Mouse (Mus musculus) erythroid progenitor cell, adult 5-6 weeks (primary cell): ENCODE results near the gene Bex4. TPM values are rescaled to one million over a fixed set of nuclear protein-coding genes. Genes with fewer than 3 reads are reported as not detected.

Source experiments
- ATAC-seq: replicated peaks from 2 replicates; pipeline ENCODE4 v1.8.0; 2016; ENCODE audit warnings: moderate number of reproducible peaks, mild to moderate bottlenecking, moderate TSS enrichment, inconsistent platforms; ENCODE audit not compliant: poor library complexity, low FRiP score, severe bottlenecking
- total RNA-seq, 2 experiments: library from RNA; stranded (forward) in 1 of 2; stranded (reverse) in 1 of 2; fragments of 150-400 nt in 1 of 2; fragments of 186-747, 209-891 nt in 1 of 2; gene quantifications; 2 replicates each; pipeline versions ENCODE4 v1.2.3 to v1.2.4; 2015 to 2017; ENCODE audit warnings: low replicate concordance in 2 of 2

Gene Bex4
- total RNA-seq (2015; ENCODE audit: low replicate concordance) (23.4 and 65.0 TPM in 2 replicates), total RNA-seq (2017; ENCODE audit: low replicate concordance) (35.6 and 40.6 TPM in 2 replicates)

- peak; percentile 63 for ATAC-seq
Observed at GRCm38 (mm10) chrX:136138827-136139639, at the start of gene Bex4. Gene Bex4 (plus strand): TSS chrX:136138996.

- ATAC-seq, result no peak
Observed at GRCm38 (mm10) chrX:136092497-136093279, 46.1 kb upstream of the Bex4 start.

- no peak for ATAC-seq
Observed at GRCm38 (mm10) chrX:136094421-136094820, 44.4 kb upstream of the Bex4 start.

GRCm38 (mm10) chrX:136104046-136104723 lies 34.6 kb upstream of the Bex4 start:
- ATAC-seq, result no peak

GRCm38 (mm10) chrX:136104724-136105088 lies 34.1 kb upstream of the Bex4 start:
- no peak for ATAC-seq

- ATAC-seq, result no peak
Observed at GRCm38 (mm10) chrX:136107942-136108341, 30.9 kb upstream of the Bex4 start.

GRCm38 (mm10) chrX:136115015-136115414 lies 23.8 kb upstream of the Bex4 start:
- ATAC-seq, result no peak

GRCm38 (mm10) chrX:136115419-136115961 lies 23.3 kb upstream of the Bex4 start:
- no peak for ATAC-seq

- peak; percentile 91 for ATAC-seq
Observed at GRCm38 (mm10) chrX:136127038-136127743, 11.6 kb upstream of the Bex4 start.

GRCm38 (mm10) chrX:136127744-136128064 lies 11.1 kb upstream of the Bex4 start:
- ATAC-seq, result peak; percentile 87

GRCm38 (mm10) chrX:136135559-136135958 lies 3.2 kb upstream of the Bex4 start:
- ATAC-seq, result peak; percentile 91

GRCm38 (mm10) chrX:136139640-136140004 lies 826 bp downstream of the Bex4 start:
- ATAC-seq, result peak; percentile 33

- no peak for ATAC-seq
Observed at GRCm38 (mm10) chrX:136141385-136141784, 2.6 kb downstream of the Bex4 start.

- ATAC-seq, result no peak
Observed at GRCm38 (mm10) chrX:136143711-136144110, 4.9 kb downstream of the Bex4 start.

GRCm38 (mm10) chrX:136144195-136144594 lies 5.4 kb downstream of the Bex4 start:
- no peak for ATAC-seq

GRCm38 (mm10) chrX:136170625-136171024 lies 31.8 kb downstream of the Bex4 start:
- ATAC-seq, result peak; percentile 73

- peak; percentile 60 for ATAC-seq
Observed at GRCm38 (mm10) chrX:136171189-136172117, 32.7 kb downstream of the Bex4 start.

- ATAC-seq, result peak; percentile 92
Observed at GRCm38 (mm10) chrX:136172118-136172551, 33.3 kb downstream of the Bex4 start, which contains the start of gene Tceal8. Gene Tceal8 (minus strand): TSS chrX:136172342.
